ENCODE assay signal across 14 mouse cellular contexts in genomic region chr2:165745306-165746098, GRCm38 (mm10).
DNase-seq lines count a peak whose midpoint lies in the region; ATAC-seq and TF ChIP-seq lines count a peak whose summit lies in the region.
"Had no signal": no experiment of that assay in that cellular context is flagged by ENCODE, and none has a peak within 500 bp of the region (broad histone marks: within the 10 kb centered on the region; RNA-seq: fewer than 3 reads in every experiment).

No protein-coding gene starts in this region.

- H3K27ac ChIP-seq in midbrain, embryonic 13.5 days: no peak overlapping the region
- H3K27ac ChIP-seq in midbrain, embryonic 11.5 days (ENCODE audit: low read depth, low read length): no peak overlapping the region
- H3K27ac ChIP-seq in forebrain, postnatal 0 days (ENCODE audit: low read depth, low read length): peak overlapping the region; percentile 55
- no peak overlapping the region for H3K27ac ChIP-seq in stomach, embryonic 14.5 days (ENCODE audit: low read length)
- H3K27ac ChIP-seq: gastrocnemius, adult 2 months; liver, embryonic 14.5 days had no signal

- WGBS in midbrain, embryonic 13.5 days: 40% methylated on average over 18 of the region's 18 CpGs
- 46% methylated on average over 18 of the region's 18 CpGs for WGBS in midbrain, embryonic 11.5 days
- WGBS in forebrain, postnatal 0 days: 7% methylated on average over 18 of the region's 18 CpGs
- 71% methylated on average over 18 of the region's 18 CpGs for whole genome bisulfite sequencing in stomach, embryonic 14.5 days

- H3K27me3 ChIP-seq in midbrain, embryonic 13.5 days: peaks cover 21% of the 10 kb centered on the region
- no peaks in the 10 kb centered on the region for H3K27me3 ChIP-seq in midbrain, embryonic 11.5 days (ENCODE audit: control insufficient read depth, insufficient read depth, low read length)
- H3K27me3 ChIP-seq in forebrain, postnatal 0 days (ENCODE audit: insufficient read depth, low read length): peaks cover 12% of the 10 kb centered on the region
- 0 out of 2 replicates have a peak, but pooled peaks cover 4% of the 10 kb centered on the region for H3K27me3 ChIP-seq in stomach, embryonic 14.5 days (ENCODE audit: control insufficient read depth, insufficient read depth, low read length)

- DNase-seq in cerebellum, postnatal 10 days: peak; percentile 35 to 40
- DNase-seq in cerebellum, postnatal 14 days: no peak
- no peak for DNase-seq in midbrain, embryonic 11.5 days (ENCODE audit: low spot score, missing footprints)
- peak; percentile 61 for DNase-seq in forebrain, postnatal 0 days
- no peak for DNase-seq in thymus, postnatal 36 days
- DNase-seq in adrenal gland, adult (ENCODE audit: inconsistent age in 2 of 2, low spot score in 1 of 2): no peak
- DNase-seq: gastrocnemius, adult 2 months; thymus, postnatal 4 days had no signal

- no peak overlapping the region for H3K4me3 ChIP-seq in midbrain, embryonic 13.5 days (replicated peaks)
- no peak overlapping the region for H3K4me3 ChIP-seq in midbrain, embryonic 11.5 days (ENCODE audit: low read depth, low read length)
- H3K4me3 ChIP-seq in forebrain, postnatal 0 days (ENCODE audit: low read depth, low read length): no peak overlapping the region
- H3K4me3 ChIP-seq in stomach, embryonic 14.5 days (ENCODE audit: low read depth, low read length): no peak overlapping the region
- H3K4me3 ChIP-seq: gastrocnemius, adult 2 months; heart, embryonic 12.5 days had no signal

- peak overlapping the region; percentile 12; the same call in 1 of the 2 replicates for H3K4me2 ChIP-seq in midbrain, embryonic 13.5 days (replicated peaks)
- H3K4me2 ChIP-seq in midbrain, embryonic 11.5 days: no peak overlapping the region
- peak overlapping the region; percentile 28; the same call in 1 of the 2 replicates for H3K4me2 ChIP-seq in forebrain, postnatal 0 days (ENCODE audit: low read depth)
- no peak overlapping the region for H3K4me2 ChIP-seq in stomach, embryonic 14.5 days (replicated peaks; ENCODE audit: low read depth, low read length)
- H3K4me2 ChIP-seq: heart, embryonic 12.5 days had no signal

- ATAC-seq in midbrain, embryonic 13.5 days: peak; percentile 71; the same call in 1 of the 2 replicates
- ATAC-seq in midbrain, embryonic 11.5 days (ENCODE audit: low FRiP score): no peak
- peak; percentile 89 for ATAC-seq in forebrain, postnatal 0 days
- 0 out of 2 replicates have a peak, but pooled peaks have one; percentile 53 for ATAC-seq in stomach, embryonic 14.5 days (ENCODE audit: insufficient number of reproducible peaks, insufficient read depth, low FRiP score, low read depth)
- ATAC-seq: activated CD4-positive, CD25-positive, alpha-beta regulatory T cell, adult 4 months had no signal

- 0 out of 2 replicates have a peak overlapping the region, but pooled peaks have one; percentile 44 for H3K9ac ChIP-seq in midbrain, embryonic 13.5 days (replicated peaks)
- H3K9ac ChIP-seq in midbrain, embryonic 11.5 days (ENCODE audit: low read length): no peak overlapping the region
- H3K9ac ChIP-seq in forebrain, postnatal 0 days: 0 out of 2 replicates have a peak overlapping the region, but pooled peaks have one; percentile 11
- H3K9ac ChIP-seq in stomach, embryonic 14.5 days (replicated peaks; ENCODE audit: low read depth, low read length): no peak overlapping the region
- H3K9ac ChIP-seq: heart, embryonic 12.5 days; liver, embryonic 14.5 days had no signal

- peaks cover 34% of the 10 kb centered on the region for H3K4me1 ChIP-seq in midbrain, embryonic 13.5 days (replicated peaks)
- peaks cover 19% of the 10 kb centered on the region for H3K4me1 ChIP-seq in midbrain, embryonic 11.5 days (ENCODE audit: control insufficient read depth, insufficient read depth, low read length)
- peaks cover 8% of the 10 kb centered on the region; the same call in 1 of the 2 replicates for H3K4me1 ChIP-seq in forebrain, postnatal 0 days (ENCODE audit: insufficient read depth)
- peaks cover 15% of the 10 kb centered on the region; the same call in 1 of the 2 replicates for H3K4me1 ChIP-seq in stomach, embryonic 14.5 days (ENCODE audit: control insufficient read depth, insufficient read depth, low read length)
- H3K4me1 ChIP-seq: heart, embryonic 12.5 days had no signal

- TF ChIP-seq CTCF in forebrain, postnatal 0 days (IDR thresholded peaks at IDR 0.05; ENCODE audit: low read depth): no peak

- H3K36me3 ChIP-seq in midbrain, embryonic 13.5 days: no peaks in the 10 kb centered on the region
- H3K36me3 ChIP-seq in midbrain, embryonic 11.5 days (ENCODE audit: control insufficient read depth, insufficient read depth, low read length): no peaks in the 10 kb centered on the region
- no peaks in the 10 kb centered on the region for H3K36me3 ChIP-seq in forebrain, postnatal 0 days (ENCODE audit: insufficient read depth)
- H3K36me3 ChIP-seq in stomach, embryonic 14.5 days (ENCODE audit: control insufficient read depth, insufficient read depth, low read length): no peaks in the 10 kb centered on the region
- H3K36me3 ChIP-seq: G1E; heart, embryonic 12.5 days had no signal

- H3K9me3 ChIP-seq in midbrain, embryonic 13.5 days: no peaks in the 10 kb centered on the region
- no peaks in the 10 kb centered on the region for H3K9me3 ChIP-seq in midbrain, embryonic 11.5 days (ENCODE audit: control insufficient read depth, low read length)
- H3K9me3 ChIP-seq in forebrain, postnatal 0 days (ENCODE audit: low read length): no peaks in the 10 kb centered on the region
- H3K9me3 ChIP-seq in stomach, embryonic 14.5 days (ENCODE audit: control insufficient read depth, low read depth, low read length): no peaks in the 10 kb centered on the region
- H3K9me3 ChIP-seq: G1E; heart, embryonic 12.5 days had no signal

Comparison
In these comparisons a context has a peak if more than half of its experiments do, and no peak if none do; other contexts are left out.
1. DNase-seq: peak in cerebellum, postnatal 10 days (2 of 2) and forebrain, postnatal 0 days (single experiment); none in cerebellum, postnatal 14 days (0 of 2), midbrain, embryonic 11.5 days (single experiment), thymus, postnatal 36 days (0 of 2) and adrenal gland, adult (0 of 2).
2. H3K4me2 ChIP-seq: peak in midbrain, embryonic 13.5 days (single experiment) and forebrain, postnatal 0 days (single experiment); none in midbrain, embryonic 11.5 days (single experiment) and stomach, embryonic 14.5 days (single experiment).
3. H3K9ac ChIP-seq: peak in midbrain, embryonic 13.5 days (single experiment) and forebrain, postnatal 0 days (single experiment); none in midbrain, embryonic 11.5 days (single experiment) and stomach, embryonic 14.5 days (single experiment).